Mouse (Mus musculus) hindbrain, embryonic 11.5 days (tissue): Measurements from ENCODE around the gene Rbm12. TPM values are rescaled to one million over a fixed set of nuclear protein-coding genes. Genes with fewer than 3 reads are reported as not detected.

Source experiments
- ATAC-seq: fragments of 200-750 bp; cut with Nextera tagmentation; 2 replicates; pipeline ENCODE4 v1.8.0; 2017; ENCODE audit warnings: mild to moderate bottlenecking, moderate TSS enrichment, moderate library complexity; ENCODE audit not compliant: low FRiP score
- DNase-seq: peaks from one replicate; pipeline ENCODE4 v3.0.0-alpha.2; 2015; ENCODE audit warnings: low spot score
- H3K27ac ChIP-seq: fragments of 300-500 bp; sonication (generic); 2 replicates; pipeline ENCODE4 v1.5.1; 2014; ENCODE audit warnings: mild to moderate bottlenecking, low read depth, low read length
- H3K27me3 ChIP-seq: fragments of 300-500 bp; sonication (generic); 2 replicates; pipeline ENCODE4 v1.6.1; 2014; ENCODE audit warnings: mild to moderate bottlenecking, low read length, moderate library complexity, mixed read lengths; ENCODE audit not compliant: control insufficient read depth, insufficient read depth
- H3K36me3 ChIP-seq: fragments of 300-500 bp; sonication (generic); 2 replicates; pipeline ENCODE4 v1.6.1; 2014; ENCODE audit warnings: mild to moderate bottlenecking, low read length, moderate library complexity, mixed read lengths; ENCODE audit not compliant: control insufficient read depth, insufficient read depth
- H3K4me1 ChIP-seq: fragments of 300-500 bp; sonication (generic); replicated peaks from 2 replicates; pipeline ENCODE4 v1.6.1; 2014; ENCODE audit warnings: low read length, mixed read lengths; ENCODE audit not compliant: control insufficient read depth, insufficient read depth
- H3K4me2 ChIP-seq: fragments of 300-500 bp; sonication (generic); replicated peaks from 2 replicates; pipeline ENCODE4 v1.6.1; 2014; ENCODE audit warnings: mild to moderate bottlenecking, low read depth, low read length
- H3K4me3 ChIP-seq: fragments of 300-500 bp; sonication (generic); 2 replicates; pipeline ENCODE4 v1.5.1; 2014; ENCODE audit warnings: low read depth, low read length
- H3K9ac ChIP-seq: fragments of 300-500 bp; sonication (generic); 2 replicates; pipeline ENCODE4 v1.6.1; 2014; ENCODE audit warnings: low read depth, low read length
- H3K9me3 ChIP-seq: fragments of 300-500 bp; sonication (generic); 2 replicates; pipeline ENCODE4 v1.6.1; 2016; ENCODE audit warnings: low read length; ENCODE audit not compliant: control insufficient read depth
- WGBS: fragments of 180-500 bp; shearing (Covaris S2); extraction: QIAGEN DNeasy Blood & Tissue Kit; methylation state at CpG from one replicate; pipeline ENCODE4 v1.1.7; 2014; 5-methylcytosine and 5-hydroxymethylcytosine counted together
- polyA plus RNA-seq: library from polyadenylated mRNA; unstranded; fragments of >200 nt; fragmentation: Nextera tagmentation; extraction: Ambion mirVana; gene quantifications from 2 replicates; pipeline ENCODE4 v1.2.1, GENCODE M21; 2014

The Rbm12 gene
- polyA plus RNA-seq, result 38.4 and 41.6 TPM in 2 replicates

DNA sequence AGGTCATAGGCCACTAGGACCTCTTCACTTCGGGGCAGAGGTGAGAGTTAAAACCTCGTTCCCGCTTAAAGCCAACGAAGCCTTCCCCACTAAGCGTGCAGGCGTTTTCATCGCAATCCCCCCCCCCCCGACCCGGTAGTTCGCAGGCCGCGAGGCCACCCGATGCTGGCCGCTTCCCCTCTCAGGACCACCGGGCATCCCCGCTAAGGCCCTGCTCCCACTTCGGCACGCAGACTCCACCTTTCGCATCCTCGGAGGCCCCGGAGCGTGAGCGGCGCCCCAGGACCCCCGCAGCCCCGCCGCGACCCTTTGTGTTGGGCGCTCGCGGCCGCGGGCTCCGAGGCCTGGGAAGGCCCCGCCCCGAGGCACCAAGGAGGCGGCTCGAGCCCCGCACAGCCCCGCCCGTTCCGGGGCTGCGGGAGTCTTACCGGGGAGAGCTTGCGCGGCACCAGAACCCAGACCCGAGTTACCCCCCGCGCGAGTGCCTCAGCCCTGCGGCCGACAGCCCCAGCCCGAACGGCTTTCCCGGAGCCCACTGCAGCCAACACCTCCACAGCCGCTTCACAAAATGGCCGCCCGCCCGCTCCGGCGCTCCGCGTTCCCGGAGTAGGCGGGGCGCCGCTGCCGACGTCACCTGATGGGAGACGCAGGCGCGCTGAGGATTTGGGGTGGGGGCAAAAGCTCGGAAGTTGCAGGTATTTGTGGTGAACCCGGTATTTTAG, at the start of gene Rbm12, which contains the start of gene Cpne1:
Gene Rbm12, minus strand, starts transcription at position 621 of the 722 bp plus-strand sequence.
Gene Cpne1, minus strand, starts transcription at position 608 of the 722 bp plus-strand sequence.
- Histone ChIP-seq H3K4me3 (peak within 1 kb of the TSS; percentile 96), H3K9me3 (no peaks in the 10 kb centered on the region), H3K4me1 (0 out of 2 replicates have a peak, but pooled peaks cover 2% of the 10 kb centered on the region)

GRCm38 (mm10) chr2:156151538-156151937, 39.8 kb upstream of the Rbm12 start:
- no peak overlapping the region for H3K27ac ChIP-seq
- 0 out of 2 replicates have a peak, but pooled peaks cover 4% of the 10 kb centered on the region for H3K36me3 ChIP-seq
- H3K27me3 ChIP-seq, result no peaks in the 10 kb centered on the region
- H3K9ac ChIP-seq, result no peak overlapping the region
- H3K4me1 ChIP-seq, result no peaks in the 10 kb centered on the region
- H3K4me3 ChIP-seq, result no peak overlapping the region
- DNase-seq, result no peak
- no peaks in the 10 kb centered on the region for H3K9me3 ChIP-seq
- H3K4me2 ChIP-seq, result no peak overlapping the region
- ATAC-seq, result no peak

More for the DNA sequence above, at the start of gene Rbm12, which contains the start of gene Cpne1:
- under 1% methylated on average over 65 of the region's 74 CpGs for WGBS
- Histone ChIP-seq H3K9ac (peak within 1 kb of the TSS; percentile 98), H3K4me2 (peak within 1 kb of the TSS; percentile 55), H3K27me3 (no peaks in the 10 kb centered on the region), H3K27ac (peak within 1 kb of the TSS; percentile 89), H3K36me3 (no peaks in the 10 kb centered on the region)
- DNase-seq (peak; percentile 95), ATAC-seq (peak; percentile 93)

DNA sequence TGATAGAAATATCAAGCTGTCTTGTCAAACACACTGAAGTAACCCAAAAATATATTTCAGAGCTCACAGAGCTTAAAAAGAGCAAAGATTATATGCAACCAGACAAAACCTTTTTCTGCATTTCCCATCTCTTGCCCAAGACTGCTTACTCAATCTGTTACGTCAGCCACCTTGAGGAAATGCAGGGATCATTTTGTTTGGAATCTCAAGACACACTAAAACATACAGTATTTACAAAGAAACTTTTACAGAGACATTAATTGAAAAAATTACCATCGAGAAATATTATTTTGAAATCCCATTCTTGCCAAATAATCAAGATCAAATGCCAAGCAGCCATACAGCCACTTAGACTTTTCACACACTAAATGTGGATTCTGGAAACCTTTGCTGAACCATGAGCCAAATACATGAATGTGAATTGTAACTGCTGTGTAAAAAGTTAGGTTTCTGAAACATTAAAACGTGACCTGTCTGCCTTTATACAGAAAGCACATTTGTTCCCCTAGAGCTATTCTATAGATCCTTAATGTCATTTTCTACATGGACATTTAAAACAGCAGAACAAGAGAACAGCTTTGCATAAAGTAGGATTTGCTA, 35.6 kb upstream of the Rbm12 start:
- H3K36me3 ChIP-seq, result 0 out of 2 replicates have a peak, but pooled peaks cover 4% of the 10 kb centered on the region
- no peaks in the 10 kb centered on the region for H3K27me3 ChIP-seq
- H3K27ac ChIP-seq, result no peak overlapping the region
- no peak overlapping the region for H3K9ac ChIP-seq
- H3K4me3 ChIP-seq, result no peak overlapping the region
- 96% methylated on average over 3 of the region's 3 CpGs for WGBS
- H3K9me3 ChIP-seq, result no peaks in the 10 kb centered on the region
- no peaks in the 10 kb centered on the region for H3K4me1 ChIP-seq
- DNase-seq (no peak), ATAC-seq (no peak)
- H3K4me2 ChIP-seq, result no peak overlapping the region

DNA sequence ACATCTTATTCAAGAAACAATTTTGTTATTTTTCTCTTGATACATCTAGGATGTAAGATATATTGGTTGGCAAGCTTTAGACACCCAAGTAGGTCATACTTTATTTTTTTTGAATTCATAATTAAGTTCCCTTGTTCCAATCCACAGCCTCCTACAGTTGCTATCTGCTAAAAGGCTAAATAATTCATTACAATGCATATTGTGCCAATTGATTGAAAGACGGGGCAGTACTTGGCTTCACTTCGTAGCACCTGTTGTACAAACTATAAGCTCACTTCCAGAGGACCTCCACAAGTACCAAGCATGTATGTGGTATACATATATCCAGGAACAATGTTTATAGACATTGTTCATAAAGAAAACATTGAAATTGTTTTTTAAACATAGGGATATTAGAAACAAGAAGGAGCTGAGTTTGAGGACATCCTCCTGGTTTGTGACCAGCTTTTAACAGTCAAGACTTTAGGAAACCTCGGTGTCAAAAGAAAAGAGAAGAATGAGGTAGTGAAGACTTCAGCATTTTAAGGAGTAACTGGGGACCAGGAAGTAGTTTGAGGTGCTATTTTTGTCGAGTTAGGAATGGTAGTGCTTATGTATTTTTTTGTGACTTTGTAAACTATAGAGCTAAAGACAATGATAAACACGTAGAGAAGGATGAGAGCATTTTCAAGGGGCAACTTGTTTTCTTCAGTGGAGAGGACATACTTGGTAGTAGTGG, 34.7 kb upstream of the Rbm12 start:
- Histone ChIP-seq H3K4me3 (no peak overlapping the region), H3K27ac (no peak overlapping the region), H3K4me1 (no peaks in the 10 kb centered on the region), H3K4me2 (no peak overlapping the region), H3K9me3 (no peaks in the 10 kb centered on the region), H3K9ac (no peak overlapping the region), H3K27me3 (no peaks in the 10 kb centered on the region), H3K36me3 (0 out of 2 replicates have a peak, but pooled peaks cover 4% of the 10 kb centered on the region)
- ATAC-seq (no peak), DNase-seq (no peak)
- WGBS, result 77% methylated on average over 5 of the region's 5 CpGs

GRCm38 (mm10) chr2:156145486-156146130, 33.8 kb upstream of the Rbm12 start:
- 70% methylated on average over 11 of the region's 11 CpGs for WGBS
- DNase-seq (no peak), ATAC-seq (no peak)
- Histone ChIP-seq H3K27ac (no peak overlapping the region), H3K27me3 (no peaks in the 10 kb centered on the region), H3K4me2 (no peak overlapping the region), H3K4me1 (no peaks in the 10 kb centered on the region), H3K9ac (no peak overlapping the region), H3K4me3 (no peak overlapping the region), H3K9me3 (no peaks in the 10 kb centered on the region), H3K36me3 (0 out of 2 replicates have a peak, but pooled peaks cover 4% of the 10 kb centered on the region)

DNA sequence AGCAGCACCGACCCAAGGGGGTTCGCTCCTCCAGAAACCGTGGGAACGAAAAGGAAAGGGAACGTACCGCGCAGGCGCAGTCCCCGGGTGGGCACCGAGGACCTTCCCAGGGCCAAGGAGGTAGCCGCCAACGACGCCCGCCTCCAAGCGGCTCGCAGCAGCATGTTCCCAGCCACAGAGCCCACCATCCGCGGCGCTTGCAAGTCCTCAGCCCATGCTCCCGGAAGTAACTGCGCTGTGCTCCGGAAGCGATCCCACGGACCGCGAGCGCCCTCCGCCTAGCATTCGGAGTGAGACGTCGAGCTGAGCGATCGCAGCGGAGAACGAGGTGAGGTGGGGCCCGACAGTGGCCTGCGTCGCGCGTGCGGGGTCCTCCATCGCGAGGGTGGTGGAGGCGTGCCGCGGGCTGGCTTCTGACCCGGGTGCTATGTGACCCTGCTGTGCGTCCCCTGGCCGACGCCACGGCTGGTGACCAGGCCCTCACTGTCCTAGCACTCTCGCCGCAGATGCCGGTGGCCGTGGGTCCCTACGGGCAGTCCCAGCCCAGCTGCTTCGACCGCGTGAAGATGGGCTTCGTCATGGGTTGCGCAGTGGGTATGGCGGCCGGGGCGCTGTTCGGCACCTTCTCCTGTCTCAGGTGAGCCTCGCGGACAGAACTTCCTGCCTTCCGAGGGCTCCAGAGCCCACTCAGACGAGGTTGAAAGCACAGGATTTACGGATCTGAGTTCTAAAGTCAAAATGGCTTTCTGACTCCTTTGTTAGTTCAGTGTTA, 32.4 kb upstream of the Rbm12 start, which contains the start of the genes Romo1 and Nfs1:
Gene Romo1, plus strand, starts transcription at position 87 of the 772 bp plus-strand sequence.
Gene Nfs1, minus strand, starts transcription at position 234 of the 772 bp plus-strand sequence.
- no peaks in the 10 kb centered on the region for H3K27me3 ChIP-seq
- peak; percentile 98 for ATAC-seq
- 0 out of 2 replicates have a peak, but pooled peaks cover 4% of the 10 kb centered on the region for H3K36me3 ChIP-seq
- no peaks in the 10 kb centered on the region for H3K4me1 ChIP-seq
- peak within 1 kb of the TSS; percentile 78 for H3K4me3 ChIP-seq
- DNase-seq, result peak; percentile 96
- H3K27ac ChIP-seq, result peak within 1 kb of the TSS; percentile 96
- no peaks in the 10 kb centered on the region for H3K9me3 ChIP-seq
- peak within 1 kb of the TSS; percentile 85 for H3K4me2 ChIP-seq
- under 1% methylated on average over 69 of the region's 70 CpGs for WGBS
- peak within 1 kb of the TSS; percentile 84 for H3K9ac ChIP-seq

- Histone ChIP-seq H3K4me1 (no peaks in the 10 kb centered on the region), H3K27ac (peak overlapping the region; percentile 96), H3K4me3 (peak overlapping the region; percentile 78), H3K4me2 (peak overlapping the region; percentile 85), H3K9me3 (no peaks in the 10 kb centered on the region), H3K27me3 (no peaks in the 10 kb centered on the region), H3K9ac (peak overlapping the region; percentile 74), H3K36me3 (0 out of 2 replicates have a peak, but pooled peaks cover 3% of the 10 kb centered on the region)
- ATAC-seq, result no peak
- no peak for DNase-seq
- WGBS, result 3% methylated on average over 16 of the region's 16 CpGs
Measured at GRCm38 (mm10) chr2:156143367-156143766, 31.6 kb upstream of the Rbm12 start.
